Mouse (Mus musculus): ENCODE data around the gene Lipt1. TPM values are rescaled to one million over a fixed set of nuclear protein-coding genes. Genes with fewer than 3 reads are reported as not detected.

The Lipt1 gene
- polyA plus RNA-seq (2015; fragmentation: Nextera tagmentation; extraction: Ambion mirVana), result 4.1 and 4.7 TPM in 2 replicates

DNA sequence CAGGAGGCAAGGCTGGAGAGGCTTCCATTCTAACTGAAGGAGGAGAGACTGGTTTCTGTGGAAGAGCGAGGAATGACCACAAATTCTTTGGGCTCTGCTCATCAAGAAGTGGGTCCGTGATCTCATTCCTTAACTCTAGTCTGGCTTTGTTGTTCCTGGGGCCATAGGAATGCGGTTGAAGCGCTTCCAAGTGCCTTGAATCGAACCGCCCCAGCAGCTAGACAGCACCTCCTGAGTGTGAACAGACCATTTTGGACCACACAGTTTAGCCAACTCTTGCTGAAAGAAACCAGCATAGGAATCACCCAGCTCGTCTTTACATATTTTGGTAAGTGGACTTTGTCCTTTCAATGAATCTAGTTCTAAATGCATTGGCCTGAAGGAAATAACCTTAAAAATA lies at the start of gene Lipt1:
Lipt1 (plus strand) TSS at position 35 of the 400 bp plus-strand sequence.
- Histone ChIP-seq H3K36me3 (ENCODE audit: control insufficient read depth, insufficient read depth) (peaks cover 17% of the 10 kb centered on the region), H3K4me1 (replicated peaks; ENCODE audit: control insufficient read depth, insufficient read depth, low read length) (no peaks in the 10 kb centered on the region), H3K27me3 (replicated peaks; ENCODE audit: control insufficient read depth, insufficient read depth, low read length) (no peaks in the 10 kb centered on the region), H3K9ac (ENCODE audit: low read depth, low read length) (peak within 1 kb of the TSS; percentile 48), H3K4me3 (ENCODE audit: low read depth, low read length) (peak within 1 kb of the TSS; percentile 42), H3K27ac (ENCODE audit: low read depth, low read length) (peak within 1 kb of the TSS; percentile 57), H3K4me2 (replicated peaks; ENCODE audit: low read depth) (peak within 1 kb of the TSS; percentile 79), H3K9me3 (ENCODE audit: control insufficient read depth) (no peaks in the 10 kb centered on the region)
- WGBS, result 11% methylated on average over 7 of the region's 7 CpGs
- peak; percentile 58 for ATAC-seq
- no peak for TF ChIP-seq CTCF (IDR thresholded peaks at IDR 0.05; ENCODE audit: low read depth)

DNA sequence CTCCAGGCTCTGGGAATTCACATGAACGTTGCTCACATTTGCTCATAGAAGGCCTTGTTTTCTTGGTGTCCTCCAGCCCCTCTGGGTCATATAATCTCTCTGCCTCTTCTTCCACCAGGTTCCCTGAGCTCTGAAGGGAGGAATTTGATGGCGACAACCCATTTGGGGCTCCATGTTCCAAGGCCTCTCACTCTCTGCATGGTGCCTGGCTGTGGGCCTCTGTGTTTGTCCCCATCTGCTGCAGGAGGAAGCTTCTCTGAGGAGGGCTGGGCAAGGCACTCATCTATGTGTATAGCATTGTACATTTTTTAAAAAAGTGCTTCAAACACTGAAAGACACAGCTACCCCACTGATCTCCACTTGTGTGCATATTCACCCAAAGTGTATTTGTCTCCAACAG lies 39.9 kb upstream of the Lipt1 start:
- no peak overlapping the region for H3K4me3 ChIP-seq (ENCODE audit: low read depth, low read length)
- 62% methylated on average over 2 of the region's 2 CpGs for WGBS
- no peak overlapping the region for H3K9ac ChIP-seq (ENCODE audit: low read depth, low read length)
- no peaks in the 10 kb centered on the region for H3K27me3 ChIP-seq (replicated peaks; ENCODE audit: control insufficient read depth, insufficient read depth, low read length)
- H3K27ac ChIP-seq (ENCODE audit: low read depth, low read length), result no peak overlapping the region
- H3K36me3 ChIP-seq (ENCODE audit: control insufficient read depth, insufficient read depth), result no peaks in the 10 kb centered on the region
- ATAC-seq, result no peak
- no peak for TF ChIP-seq CTCF (IDR thresholded peaks at IDR 0.05; ENCODE audit: low read depth)
- no peak overlapping the region for H3K4me2 ChIP-seq (replicated peaks; ENCODE audit: low read depth)
- H3K9me3 ChIP-seq (ENCODE audit: control insufficient read depth), result no peaks in the 10 kb centered on the region
- H3K4me1 ChIP-seq (replicated peaks; ENCODE audit: control insufficient read depth, insufficient read depth, low read length), result no peaks in the 10 kb centered on the region

DNA sequence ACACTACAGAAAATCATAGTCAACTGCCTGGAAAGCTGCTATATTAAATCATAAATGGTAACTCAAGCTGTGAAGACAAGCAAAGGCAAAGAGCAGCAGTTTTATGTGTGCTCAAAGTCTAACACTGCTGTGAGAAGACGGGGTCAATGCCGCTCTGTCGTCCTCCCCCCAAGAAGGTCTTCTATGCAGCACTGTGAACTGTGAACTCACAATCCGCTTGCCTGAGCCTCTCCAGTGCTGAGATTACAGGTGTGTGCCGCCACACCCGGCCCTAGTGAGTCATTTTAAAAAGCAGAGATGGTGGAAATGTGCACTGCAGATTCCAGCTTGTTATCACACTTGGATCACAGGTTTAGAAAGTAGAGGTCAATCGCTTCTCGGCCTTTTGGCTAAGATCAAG lies 24.7 kb upstream of the Lipt1 start:
- Histone ChIP-seq H3K36me3 (ENCODE audit: control insufficient read depth, insufficient read depth) (no peaks in the 10 kb centered on the region), H3K27ac (ENCODE audit: low read depth, low read length) (no peak overlapping the region), H3K4me1 (replicated peaks; ENCODE audit: control insufficient read depth, insufficient read depth, low read length) (no peaks in the 10 kb centered on the region), H3K9me3 (ENCODE audit: control insufficient read depth) (no peaks in the 10 kb centered on the region), H3K9ac (ENCODE audit: low read depth, low read length) (no peak overlapping the region), H3K4me2 (replicated peaks; ENCODE audit: low read depth) (no peak overlapping the region), H3K27me3 (replicated peaks; ENCODE audit: control insufficient read depth, insufficient read depth, low read length) (no peaks in the 10 kb centered on the region), H3K4me3 (ENCODE audit: low read depth, low read length) (no peak overlapping the region)
- WGBS, result 42% methylated on average over 8 of the region's 8 CpGs
- peak; percentile 78 for ATAC-seq
- no peak for TF ChIP-seq CTCF (IDR thresholded peaks at IDR 0.05; ENCODE audit: low read depth)

DNA sequence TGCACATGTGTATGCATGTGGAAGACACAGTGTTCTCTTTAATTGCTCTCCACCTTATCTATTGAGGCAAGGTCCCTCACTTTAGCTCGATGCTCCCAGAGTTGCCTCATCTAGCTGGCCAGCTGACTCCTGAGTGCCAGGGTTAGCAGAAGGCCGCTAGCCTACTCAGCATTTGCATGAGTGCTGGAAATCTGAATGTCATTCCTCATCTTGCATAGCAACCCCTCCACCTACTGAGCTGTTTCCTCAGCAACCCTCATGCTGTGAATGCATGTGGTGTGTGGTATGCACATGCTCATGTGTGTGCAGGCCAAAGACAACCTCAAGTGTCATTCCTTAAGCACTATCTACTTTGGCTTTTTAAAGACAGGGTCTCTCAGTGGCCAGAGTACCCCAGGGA lies 20.8 kb upstream of the Lipt1 start:
- H3K4me1 ChIP-seq (replicated peaks; ENCODE audit: control insufficient read depth, insufficient read depth, low read length), result no peaks in the 10 kb centered on the region
- H3K9me3 ChIP-seq (ENCODE audit: control insufficient read depth), result no peaks in the 10 kb centered on the region
- H3K4me3 ChIP-seq (ENCODE audit: low read depth, low read length), result no peak overlapping the region
- H3K9ac ChIP-seq (ENCODE audit: low read depth, low read length), result no peak overlapping the region
- TF ChIP-seq CTCF (IDR thresholded peaks at IDR 0.05; ENCODE audit: low read depth), result no peak
- H3K36me3 ChIP-seq (ENCODE audit: control insufficient read depth, insufficient read depth), result no peaks in the 10 kb centered on the region
- no peak overlapping the region for H3K4me2 ChIP-seq (replicated peaks; ENCODE audit: low read depth)
- 45% methylated on average over 2 of the region's 2 CpGs for WGBS
- H3K27me3 ChIP-seq (replicated peaks; ENCODE audit: control insufficient read depth, insufficient read depth, low read length), result no peaks in the 10 kb centered on the region
- no peak overlapping the region for H3K27ac ChIP-seq (ENCODE audit: low read depth, low read length)
- peak; percentile 60 for ATAC-seq

DNA sequence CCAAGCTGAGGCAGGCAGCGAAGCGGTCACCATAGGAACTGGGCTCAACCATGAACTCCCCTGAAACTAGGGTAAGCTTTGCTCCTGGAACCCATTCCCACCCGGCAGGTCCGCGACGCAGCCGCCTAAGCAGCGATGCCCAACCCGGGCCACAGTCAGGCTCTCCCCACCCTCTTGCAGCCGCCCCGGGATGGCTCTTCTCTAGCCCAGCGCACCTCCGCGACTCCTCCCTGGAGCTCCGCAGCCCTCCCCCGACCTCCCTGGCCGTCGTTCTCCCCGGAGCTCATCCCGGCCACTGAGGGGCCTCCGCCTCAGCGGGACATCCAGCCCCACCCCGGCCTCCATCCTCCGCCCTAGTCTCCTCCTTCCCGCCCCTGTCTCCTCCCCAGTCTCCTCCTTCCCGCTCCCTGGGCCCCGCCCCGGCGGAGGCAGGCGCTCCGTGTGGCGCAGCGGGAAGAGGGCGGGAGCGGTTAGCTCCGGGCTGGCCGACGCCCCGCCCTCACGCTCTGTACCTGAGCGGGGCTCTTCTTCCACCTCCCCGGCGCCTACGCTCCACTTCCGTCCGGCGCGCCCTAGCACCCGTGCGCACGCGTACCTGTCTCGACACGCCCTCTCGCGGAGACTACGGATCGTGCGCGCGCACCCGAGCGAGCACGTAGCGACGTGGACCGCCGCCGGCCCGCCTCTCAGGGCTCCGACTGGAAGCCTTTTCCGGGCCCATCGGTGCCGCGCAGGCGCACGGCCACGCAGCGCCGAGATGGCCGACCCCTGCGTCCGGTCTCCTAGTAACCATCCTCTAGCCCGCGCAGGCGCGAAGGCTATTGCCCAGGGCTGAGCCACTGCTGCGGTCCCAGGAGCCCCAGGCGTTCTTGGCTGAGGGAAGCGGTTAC lies 6.8 kb upstream of the Lipt1 start:
- peak overlapping the region; percentile 81 for H3K4me2 ChIP-seq (replicated peaks; ENCODE audit: low read depth)
- H3K27me3 ChIP-seq (replicated peaks; ENCODE audit: control insufficient read depth, insufficient read depth, low read length), result no peaks in the 10 kb centered on the region
- H3K36me3 ChIP-seq (ENCODE audit: control insufficient read depth, insufficient read depth), result no peaks in the 10 kb centered on the region
- under 1% methylated on average over 85 of the region's 90 CpGs for WGBS
- no peaks in the 10 kb centered on the region for H3K4me1 ChIP-seq (replicated peaks; ENCODE audit: control insufficient read depth, insufficient read depth, low read length)
- H3K9me3 ChIP-seq (ENCODE audit: control insufficient read depth), result no peaks in the 10 kb centered on the region
- H3K9ac ChIP-seq (ENCODE audit: low read depth, low read length), result peak overlapping the region; percentile 57
- H3K27ac ChIP-seq (ENCODE audit: low read depth, low read length), result peak overlapping the region; percentile 54; the same call in 1 of the 2 replicates
- ATAC-seq, result peak; percentile 99
- H3K4me3 ChIP-seq (ENCODE audit: low read depth, low read length), result peak overlapping the region; percentile 60
- peak; percentile 70 for TF ChIP-seq CTCF (IDR thresholded peaks at IDR 0.05; ENCODE audit: low read depth)

DNA sequence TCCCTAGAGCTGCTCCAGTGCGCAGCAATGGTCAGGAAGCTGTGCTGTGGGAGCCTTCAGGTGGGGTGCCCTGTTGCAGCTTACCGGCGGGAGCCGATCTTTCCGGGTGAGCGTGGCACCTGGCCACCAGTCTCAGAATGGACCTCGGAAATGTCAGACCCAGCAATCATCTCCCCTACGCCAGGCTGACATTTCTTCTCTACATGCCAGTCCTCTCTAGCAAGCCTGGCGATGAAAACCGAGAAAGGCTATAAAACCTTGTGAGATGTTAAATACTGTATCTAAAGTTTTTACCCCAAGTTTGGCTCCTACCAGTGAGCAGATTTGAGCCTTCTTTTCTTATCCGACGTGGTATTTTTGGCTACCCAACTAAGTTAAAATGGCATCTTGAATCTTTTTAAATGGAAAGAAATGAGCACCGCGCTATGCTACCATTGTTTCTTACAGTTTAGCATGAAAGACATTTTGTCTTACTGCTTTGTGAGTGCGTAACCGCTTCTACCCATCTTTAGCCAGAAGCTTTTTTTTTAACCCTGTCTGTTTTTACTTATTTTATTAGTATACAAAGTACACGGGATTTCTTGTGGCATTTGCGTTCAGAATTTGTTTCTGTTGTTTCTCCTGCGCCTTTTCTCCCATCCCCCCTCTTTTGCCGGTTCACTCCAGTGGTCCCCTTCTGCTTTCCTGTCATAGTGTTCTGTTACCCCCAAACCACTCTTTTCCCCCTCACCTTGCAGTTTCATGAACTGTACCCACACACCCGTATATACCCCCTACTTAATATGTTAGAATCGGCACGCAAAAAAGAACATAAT lies 5.9 kb upstream of the Lipt1 start:
- Histone ChIP-seq H3K27ac (ENCODE audit: low read depth, low read length) (peak overlapping the region; percentile 54; the same call in 1 of the 2 replicates), H3K36me3 (ENCODE audit: control insufficient read depth, insufficient read depth) (no peaks in the 10 kb centered on the region), H3K4me1 (replicated peaks; ENCODE audit: control insufficient read depth, insufficient read depth, low read length) (no peaks in the 10 kb centered on the region), H3K4me3 (ENCODE audit: low read depth, low read length) (peak overlapping the region; percentile 60), H3K9ac (ENCODE audit: low read depth, low read length) (peak overlapping the region; percentile 57), H3K9me3 (ENCODE audit: control insufficient read depth) (no peaks in the 10 kb centered on the region), H3K4me2 (replicated peaks; ENCODE audit: low read depth) (peak overlapping the region; percentile 81), H3K27me3 (replicated peaks; ENCODE audit: control insufficient read depth, insufficient read depth, low read length) (no peaks in the 10 kb centered on the region)
- WGBS, result 8% methylated on average over 23 of the region's 23 CpGs
- TF ChIP-seq CTCF (IDR thresholded peaks at IDR 0.05; ENCODE audit: low read depth), result no peak
- ATAC-seq, result no peak
